Mouse (Mus musculus) spleen, postnatal 10 days (tissue): ENCODE data around the gene Gm8281.
"Not testable (repeated sequence)": the region's sequence is repeated elsewhere in the genome, so short reads cannot be mapped to it uniquely, and the experiment has no call there.

ENCODE experiments used
- DNase-seq, 2 experiments: peaks; one replicate each; pipeline ENCODE4 v3.0.0; 2021 to 2022; ENCODE audit warnings: low spot score in 2 of 2

The Gm8281 gene

DNA sequence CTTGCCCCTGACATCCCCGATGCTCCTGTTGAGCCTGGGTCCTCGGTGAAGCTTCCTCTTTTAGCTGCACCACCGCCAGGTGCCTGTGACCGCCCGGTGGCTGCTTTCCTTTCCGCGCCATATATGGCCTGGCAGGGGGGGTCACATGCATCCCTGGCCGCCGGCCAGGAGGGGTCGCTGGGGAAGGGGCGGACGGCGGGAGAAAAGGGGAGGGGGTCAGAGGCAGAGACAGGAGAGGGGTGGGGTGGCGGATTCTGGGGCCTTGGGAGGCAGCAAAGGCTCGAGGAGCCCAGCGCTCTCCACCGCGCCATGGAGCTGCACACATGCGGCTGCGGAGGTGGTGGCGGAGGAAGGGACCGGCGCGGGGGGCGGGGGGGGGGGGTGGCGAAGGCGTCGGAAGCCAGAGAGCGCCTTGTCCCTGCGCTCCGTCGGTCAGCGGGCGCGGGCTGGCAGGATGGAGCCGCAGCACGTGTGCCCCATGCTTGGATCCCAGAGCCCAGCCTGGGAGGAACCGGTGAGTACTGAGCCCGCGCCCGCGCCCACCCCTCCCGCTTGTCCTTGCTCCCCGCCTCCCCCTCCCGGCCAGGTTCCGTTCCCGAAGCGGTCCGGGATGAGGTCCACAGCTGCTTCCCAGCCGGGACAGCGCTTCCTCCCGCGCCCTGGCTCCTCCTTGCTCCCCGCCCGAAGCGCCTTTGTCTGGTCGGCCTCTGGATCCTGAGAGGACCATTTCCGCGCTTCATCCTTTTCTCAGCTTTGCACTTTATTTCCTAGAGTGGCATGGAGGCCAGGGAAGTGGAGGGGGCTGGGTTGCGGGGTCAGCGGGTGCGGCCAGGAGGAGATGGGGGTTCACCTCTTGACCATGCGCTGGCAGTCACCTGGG lies at the start of gene Gm8281:
TSS of gene Gm8281 (plus strand) at position 430 of the 880 bp plus-strand sequence.
- not testable (repeated sequence) for DNase-seq

DNA sequence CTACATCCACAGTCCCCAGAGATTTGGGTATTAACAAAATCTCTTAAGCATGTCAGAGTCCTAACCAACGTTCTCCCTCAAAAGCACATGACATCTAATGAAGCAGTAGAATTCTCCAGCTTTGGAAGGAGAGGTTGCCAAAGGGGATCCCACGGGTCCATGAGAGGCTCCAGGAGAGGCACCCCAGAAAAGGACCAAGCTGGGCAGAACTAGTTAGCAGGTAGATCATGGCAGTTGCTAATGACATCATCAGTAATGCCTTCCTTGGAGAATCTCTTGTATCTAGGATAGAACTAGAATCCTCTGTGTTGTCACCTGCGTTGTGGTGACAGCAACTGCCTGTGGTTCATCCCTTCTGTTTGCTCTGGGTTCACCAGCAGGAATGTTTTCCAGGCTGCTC lies 20.5 kb upstream of the Gm8281 start, which contains the start of gene 4930555G01Rik:
TSS of gene 4930555G01Rik (plus strand) at position 301 of the 400 bp plus-strand sequence.
- not testable (repeated sequence) for DNase-seq

DNA sequence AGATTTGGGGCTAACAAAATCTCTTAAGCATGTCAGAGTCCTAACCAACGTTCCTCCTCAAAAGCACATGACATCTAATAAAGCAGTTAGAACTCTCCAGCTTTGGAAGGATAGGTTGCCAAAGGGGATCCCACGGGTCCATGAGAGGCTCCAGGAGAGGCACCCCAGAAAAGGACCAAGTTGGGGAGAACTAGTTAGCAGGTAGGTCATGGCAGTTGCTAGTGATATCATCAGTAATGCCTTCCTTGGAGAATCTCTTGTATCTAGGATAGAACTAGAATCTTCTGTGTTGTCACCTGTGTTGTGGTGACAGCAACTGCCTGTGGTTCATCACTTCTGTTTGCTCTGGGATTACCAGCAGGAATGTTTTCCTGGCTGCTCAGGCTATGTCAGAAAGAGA lies 60.4 kb downstream of the Gm8281 start, which contains the start of gene Gm8279:
TSS of gene Gm8279 (plus strand) at position 301 of the 400 bp plus-strand sequence.
- not testable (repeated sequence) for DNase-seq
